Mouse (Mus musculus) Muller cell, postnatal 12 days (primary cell): ENCODE data around the gene Sgms2.

ENCODE experiments used
- DNase-seq: peaks from one replicate; pipeline ENCODE4 v3.0.0-alpha.2; 2015; ENCODE audit errors: inconsistent ontology term

Gene Sgms2

GRCm38 (mm10) chr3:131485388-131485787 lies 5.8 kb downstream of the Sgms2 start:
- DNase-seq, result peak; percentile 75

GRCm38 (mm10) chr3:131483650-131484049 lies 7.6 kb downstream of the Sgms2 start:
- DNase-seq, result no peak

GRCm38 (mm10) chr3:131481976-131482712 lies 9.1 kb downstream of the Sgms2 start:
- DNase-seq, result peak; percentile 33

- DNase-seq, result no peak
Measured at GRCm38 (mm10) chr3:131480659-131481058, 10.6 kb downstream of the Sgms2 start.

- no peak for DNase-seq
Measured at GRCm38 (mm10) chr3:131479415-131479814, 11.8 kb downstream of the Sgms2 start.

GRCm38 (mm10) chr3:131476002-131476401 lies 15.2 kb downstream of the Sgms2 start:
- DNase-seq, result no peak

GRCm38 (mm10) chr3:131474526-131474925 lies 16.7 kb downstream of the Sgms2 start:
- no peak for DNase-seq

- no peak for DNase-seq
Measured at GRCm38 (mm10) chr3:131473496-131473895, 17.7 kb downstream of the Sgms2 start.

- DNase-seq, result no peak
Measured at GRCm38 (mm10) chr3:131471836-131472235, 19.4 kb downstream of the Sgms2 start.

- no peak for DNase-seq
Measured at GRCm38 (mm10) chr3:131471435-131471834, 19.8 kb downstream of the Sgms2 start.

GRCm38 (mm10) chr3:131470837-131471236 lies 20.4 kb downstream of the Sgms2 start:
- DNase-seq, result no peak

- peak; percentile 39 for DNase-seq
Measured at GRCm38 (mm10) chr3:131469636-131470035, 21.6 kb downstream of the Sgms2 start.

GRCm38 (mm10) chr3:131466371-131466770 lies 24.8 kb downstream of the Sgms2 start:
- DNase-seq, result no peak

GRCm38 (mm10) chr3:131465536-131466260 lies 25.5 kb downstream of the Sgms2 start:
- DNase-seq, result no peak

GRCm38 (mm10) chr3:131372996-131373395 lies 118.2 kb downstream of the Sgms2 start:
- no peak for DNase-seq

GRCm38 (mm10) chr3:131368678-131369077 lies 122.5 kb downstream of the Sgms2 start:
- no peak for DNase-seq

- DNase-seq, result no peak
Measured at GRCm38 (mm10) chr3:131367452-131367851, 123.8 kb downstream of the Sgms2 start.

- peak; percentile 78 for DNase-seq
Measured at GRCm38 (mm10) chr3:131364632-131365446, 126.4 kb downstream of the Sgms2 start.

- no peak for DNase-seq
Measured at GRCm38 (mm10) chr3:131364194-131364593, 127.0 kb downstream of the Sgms2 start.

- DNase-seq, result no peak
Measured at GRCm38 (mm10) chr3:131363602-131364001, 127.6 kb downstream of the Sgms2 start.

- no peak for DNase-seq
Measured at GRCm38 (mm10) chr3:131361960-131362359, 129.3 kb downstream of the Sgms2 start.

GRCm38 (mm10) chr3:131359011-131359410 lies 132.2 kb downstream of the Sgms2 start:
- no peak for DNase-seq
